Mouse (Mus musculus): ENCODE results near the gene Tnfrsf9. TPM values are rescaled to one million over a fixed set of nuclear protein-coding genes. Genes with fewer than 3 reads are reported as not detected.

The Tnfrsf9 gene
- polyA plus RNA-seq (2021; fragmentation: Nextera tagmentation): 0.39 and 0.43 TPM in 2 replicates
- long read RNA-seq, experiment 1: 0 reads
- long read RNA-seq, experiment 2, partial matches to known transcripts: 0 of 4 reads
- long read RNA-seq, experiment 2, other reads (novel, unspliced or antisense): 3 of 4 reads

DNA sequence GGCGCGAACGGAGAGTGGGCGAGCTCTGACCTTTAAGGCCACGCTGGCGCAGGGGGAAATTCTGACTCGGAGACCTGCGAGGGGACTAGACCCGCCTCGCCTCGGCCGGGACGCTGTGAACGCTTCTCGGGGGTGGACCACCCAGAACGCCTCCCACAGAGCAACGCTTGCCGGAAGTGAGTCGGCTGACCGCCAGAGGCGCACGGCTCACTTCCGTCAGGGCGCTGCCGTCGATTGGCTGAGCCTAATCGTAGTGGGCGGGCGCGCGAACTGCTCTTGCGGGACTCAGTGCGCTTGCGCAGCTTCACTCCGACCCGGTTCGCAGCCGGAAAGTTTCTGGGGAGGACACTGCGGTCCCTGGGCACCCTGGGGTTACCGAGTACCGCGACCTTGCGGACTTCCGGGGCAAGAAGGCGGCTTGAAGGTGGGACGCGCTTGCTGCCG lies at the start of gene Tnfrsf9, which contains the start of gene Park7:
TSS of gene Tnfrsf9 (plus strand) at position 273 of the 444 bp plus-strand sequence.
TSS of gene Park7 (minus strand) at position 148 of the 444 bp plus-strand sequence.

Other genes starting within 250 kb of the Tnfrsf9 start
- 29.5 and 35.8 TPM in 2 replicates for gene Errfi1, start 60.6 kb upstream of the Tnfrsf9 start, polyA plus RNA-seq (2021; fragmentation: Nextera tagmentation)
- 607 and 618 TPM in 2 replicates for gene Park7, start 125 bp upstream of the Tnfrsf9 start, polyA plus RNA-seq (2021; fragmentation: Nextera tagmentation)
- gene Uts2, start 82.5 kb downstream of the Tnfrsf9 start, polyA plus RNA-seq (2021; fragmentation: Nextera tagmentation): not detected in 2 replicates
- gene Per3, start 130.1 kb downstream of the Tnfrsf9 start, polyA plus RNA-seq (2021; fragmentation: Nextera tagmentation): 10.8 and 17.7 TPM in 2 replicates
- gene Vamp3, start 143.4 kb downstream of the Tnfrsf9 start, polyA plus RNA-seq (2021; fragmentation: Nextera tagmentation): 29.0 and 33.1 TPM in 2 replicates
- gene Gm13090, start 175.0 kb downstream of the Tnfrsf9 start, polyA plus RNA-seq (2021; fragmentation: Nextera tagmentation): not detected in 2 replicates

Measured in layer of hippocampus, adult 6 months (tissue).